Mouse (Mus musculus) ZHBTc4 (cell line): ENCODE data around the gene Mfsd4b1.

ENCODE experiments used
- DNase-seq: peaks from one replicate; pipeline ENCODE4 v3.0.0-alpha.2; 2011; ENCODE audit warnings: low read depth, low spot score

The Mfsd4b1 gene

DNA sequence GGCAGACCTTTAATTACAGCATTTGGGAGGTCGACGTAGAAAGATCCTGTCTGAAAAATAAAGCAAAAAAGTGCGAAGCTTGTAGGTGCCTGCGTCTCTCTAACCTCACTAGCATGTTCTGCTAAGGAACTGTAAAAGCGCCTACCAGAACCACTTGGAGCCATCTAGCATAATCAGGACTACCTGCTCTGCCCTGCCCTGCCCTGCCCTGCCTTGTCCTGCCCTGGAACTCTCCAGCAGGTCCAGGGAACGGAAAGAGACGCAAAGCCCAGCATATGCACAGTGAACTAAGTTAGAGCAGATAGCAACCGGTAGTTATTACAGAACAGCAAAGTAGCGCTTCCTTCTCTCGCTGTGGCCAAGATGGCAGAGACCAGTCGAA is 64.6 kb downstream of the Mfsd4b1 start:
- DNase-seq, result no peak

DNA sequence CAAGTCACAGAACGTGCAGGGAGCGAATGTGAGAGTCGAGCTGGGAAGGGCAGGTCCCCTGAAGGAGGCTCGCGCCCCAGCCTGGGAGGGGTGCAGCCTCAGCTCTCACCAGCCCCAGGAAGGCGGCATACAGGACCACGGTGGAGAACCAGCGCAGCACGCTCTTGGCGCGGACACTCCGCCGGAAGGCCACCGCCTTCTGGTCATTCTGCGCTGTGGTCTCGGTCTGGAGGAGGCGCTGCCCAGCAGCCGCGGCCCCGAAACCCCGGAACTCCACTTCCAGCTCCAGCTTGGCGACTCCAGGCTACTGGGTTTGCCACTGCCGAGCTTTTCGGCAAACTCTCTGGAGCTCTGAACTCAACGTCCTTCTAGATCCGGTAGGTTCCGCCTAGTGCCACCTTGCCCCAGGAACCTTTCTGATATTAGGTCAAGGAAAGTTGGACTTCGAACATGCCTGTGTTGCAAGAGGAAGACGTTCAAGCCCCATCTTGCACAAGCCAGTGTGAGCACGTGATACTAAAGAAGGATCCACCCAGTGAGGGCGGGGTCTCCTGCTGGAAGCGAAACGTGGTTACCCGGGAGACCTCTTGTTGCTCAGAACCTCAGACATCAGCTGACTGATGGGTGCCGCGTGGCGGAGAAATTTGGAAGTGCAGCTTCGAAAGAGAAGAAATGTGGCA is 65.2 kb downstream of the Mfsd4b1 start, which contains the start of gene Mfsd4b3:
TSS of gene Mfsd4b3 (minus strand) at position 393 of the 680 bp plus-strand sequence.
- peak; percentile 98 for DNase-seq

DNA sequence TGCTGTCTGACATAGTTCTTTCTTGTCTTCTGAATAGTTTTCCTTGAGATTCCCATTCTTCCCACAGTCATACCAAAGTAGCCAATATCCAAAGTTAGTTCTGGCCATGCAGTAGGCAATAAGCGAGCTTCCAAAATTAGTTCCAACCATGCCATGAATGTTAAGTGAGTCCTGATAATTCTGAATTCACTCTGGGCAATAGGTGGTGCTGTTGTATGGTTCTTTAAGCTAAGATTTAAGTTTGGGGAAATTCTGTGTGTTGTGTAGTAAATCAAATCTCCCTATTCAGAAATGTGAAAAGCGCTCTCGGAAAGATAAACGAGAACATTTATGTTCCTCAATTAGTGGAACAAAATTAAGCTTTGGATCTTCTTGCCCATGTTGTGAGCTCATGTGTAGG is 66.8 kb downstream of the Mfsd4b1 start:
- no peak for DNase-seq

DNA sequence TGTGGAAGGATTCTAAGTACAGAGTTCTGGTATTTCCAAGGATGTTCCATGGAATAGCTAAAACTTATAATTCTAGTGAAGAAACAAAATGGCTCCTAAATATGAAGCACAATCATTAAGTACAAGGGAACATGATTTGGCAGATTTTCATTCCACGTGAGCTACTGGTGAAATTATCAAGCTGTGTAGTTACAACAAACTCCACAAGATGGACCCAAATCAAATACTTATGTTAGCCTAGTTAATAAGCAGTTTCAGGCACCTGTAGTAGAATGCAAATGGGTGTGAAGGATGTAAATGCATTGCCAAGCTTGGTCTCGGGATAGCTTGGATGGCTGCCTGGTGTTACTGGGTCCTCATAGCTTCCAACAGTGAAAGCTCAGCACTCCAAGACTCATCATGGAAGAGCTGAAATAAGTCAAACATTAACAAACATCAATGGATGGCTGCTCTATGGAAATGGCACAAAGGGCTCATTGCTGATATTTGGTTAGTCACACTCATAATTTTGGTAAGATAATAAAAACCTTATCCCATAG is 68.7 kb downstream of the Mfsd4b1 start:
- DNase-seq, result no peak

DNA sequence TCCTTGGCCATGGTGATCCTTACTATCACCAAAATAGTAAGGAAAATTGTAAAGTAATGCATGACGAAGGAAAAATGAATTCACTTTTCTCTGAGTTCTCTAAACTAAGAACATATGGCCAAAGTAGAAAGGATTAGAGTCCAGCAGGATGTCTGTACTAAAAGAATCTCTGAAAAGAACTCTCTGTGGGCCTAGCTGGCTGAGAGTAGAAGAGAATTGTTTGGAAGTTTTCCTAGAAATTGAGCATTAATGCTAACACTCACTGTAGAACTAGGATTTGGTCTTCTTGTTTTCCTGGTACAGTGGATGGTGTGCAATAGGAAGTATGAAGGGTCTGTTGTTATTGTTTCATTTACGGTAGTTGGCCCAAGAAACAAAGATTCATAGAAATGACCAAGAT is 69.9 kb downstream of the Mfsd4b1 start:
- no peak for DNase-seq
